11 mouse cellular contexts compared by ENCODE assay signal in genomic region chr11:43914552-43915447, GRCm38 (mm10). TPM values are rescaled to one million over a fixed set of nuclear protein-coding genes. Genes with fewer than 3 reads are reported as not detected.
DNase-seq lines count a peak whose midpoint lies in the region; ATAC-seq and TF ChIP-seq lines count a peak whose summit lies in the region.
"Had no signal": no experiment of that assay in that cellular context is flagged by ENCODE, and none has a peak within 500 bp of the region (broad histone marks: within the 10 kb centered on the region; RNA-seq: fewer than 3 reads in every experiment).

No protein-coding gene starts in this region.

- H3K27me3 ChIP-seq in liver, embryonic 11.5 days (replicated peaks; ENCODE audit: control insufficient read depth, insufficient read depth, low read length): no peaks in the 10 kb centered on the region
- H3K27me3 ChIP-seq in heart, postnatal 0 days (ENCODE audit: control insufficient read depth, insufficient read depth, low read length): no peaks in the 10 kb centered on the region
- H3K27me3 ChIP-seq in stomach, embryonic 15.5 days (replicated peaks): no peaks in the 10 kb centered on the region

- WGBS in liver, embryonic 11.5 days: 56% methylated on average over 12 of the region's 12 CpGs
- WGBS in heart, postnatal 0 days: 33% methylated on average over 12 of the region's 12 CpGs
- 35% methylated on average over 12 of the region's 12 CpGs for WGBS in stomach, embryonic 15.5 days

- ATAC-seq in liver, embryonic 11.5 days (replicated peaks; ENCODE audit: low FRiP score): peak; percentile 36; the same call in 1 of the 2 replicates
- peak; percentile 49 for ATAC-seq in heart, postnatal 0 days (ENCODE audit: insufficient read depth, low read depth)
- peak; percentile 85 for ATAC-seq in stomach, embryonic 15.5 days (ENCODE audit: insufficient read depth, low FRiP score, low read depth)

- TF ChIP-seq EP300 in heart, postnatal 0 days (IDR thresholded peaks at IDR 0.05; ENCODE audit: low read depth): no peak

- H3K36me3 ChIP-seq in liver, embryonic 11.5 days (ENCODE audit: control insufficient read depth, insufficient read depth, low read length): no peaks in the 10 kb centered on the region
- no peaks in the 10 kb centered on the region for H3K36me3 ChIP-seq in heart, postnatal 0 days (replicated peaks; ENCODE audit: control insufficient read depth, insufficient read depth, low read length)
- H3K36me3 ChIP-seq in stomach, embryonic 15.5 days: no peaks in the 10 kb centered on the region

- H3K27ac ChIP-seq in liver, embryonic 11.5 days (ENCODE audit: low read depth, low read length): no peak overlapping the region
- H3K27ac ChIP-seq in heart, postnatal 0 days (ENCODE audit: low read depth): no peak overlapping the region
- H3K27ac ChIP-seq in stomach, embryonic 15.5 days: peak overlapping the region; percentile 46

- H3K9ac ChIP-seq in liver, embryonic 11.5 days (ENCODE audit: low read depth, low read length): no peak overlapping the region
- H3K9ac ChIP-seq in heart, postnatal 0 days (replicated peaks; ENCODE audit: low read depth, low read length): no peak overlapping the region
- H3K9ac ChIP-seq in stomach, embryonic 15.5 days: no peak overlapping the region

- DNase-seq in liver, embryonic 11.5 days (ENCODE audit: low spot score): no peak
- DNase-seq in liver: no peak
- peak; percentile 34 for DNase-seq in heart, postnatal 0 days (ENCODE audit: low spot score)
- peak; percentile 42 to 56 for DNase-seq in kidney, postnatal 36 days
- DNase-seq in thymus, postnatal 25 days: no peak
- no peak for DNase-seq in right cerebral cortex, adult 2 months (ENCODE audit: low spot score in 2 of 2)
- no peak for DNase-seq in cerebellum, adult 9-10 months
- DNase-seq: right cerebral cortex, adult 18-20 months had no signal

- no peak overlapping the region for H3K4me3 ChIP-seq in liver, embryonic 11.5 days (ENCODE audit: low read depth, low read length)
- H3K4me3 ChIP-seq in heart, postnatal 0 days (ENCODE audit: low read depth, low read length): no peak overlapping the region
- no peak overlapping the region for H3K4me3 ChIP-seq in stomach, embryonic 15.5 days (replicated peaks)
- H3K4me3 ChIP-seq: myocyte had no signal

- no peaks in the 10 kb centered on the region for H3K4me1 ChIP-seq in liver, embryonic 11.5 days (replicated peaks; ENCODE audit: control insufficient read depth, insufficient read depth, low read length)
- H3K4me1 ChIP-seq in heart, postnatal 0 days (ENCODE audit: control insufficient read depth, insufficient read depth): peaks cover 12% of the 10 kb centered on the region
- no peaks in the 10 kb centered on the region for H3K4me1 ChIP-seq in stomach, embryonic 15.5 days

- H3K4me2 ChIP-seq in liver, embryonic 11.5 days: no peak overlapping the region
- H3K4me2 ChIP-seq in heart, postnatal 0 days (ENCODE audit: low read depth, low read length): 0 out of 2 replicates have a peak overlapping the region, but pooled peaks have one; percentile 0
- H3K4me2 ChIP-seq in stomach, embryonic 15.5 days: peak overlapping the region; percentile 29; the same call in 1 of the 2 replicates

- TF ChIP-seq CTCF in heart, postnatal 0 days (IDR thresholded peaks at IDR 0.05; ENCODE audit: low read depth): 0 out of 2 replicates have a peak, but pooled peaks have one; percentile 13

- H3K9me3 ChIP-seq in liver, embryonic 11.5 days (ENCODE audit: control insufficient read depth, low read length): no peaks in the 10 kb centered on the region
- H3K9me3 ChIP-seq in heart, postnatal 0 days (replicated peaks; ENCODE audit: control insufficient read depth, low read length): no peaks in the 10 kb centered on the region
- H3K9me3 ChIP-seq in stomach, embryonic 15.5 days: no peaks in the 10 kb centered on the region

RNA-seq across cellular contexts. Expression of gene Adra1b, which starts 13.8 kb away (rescaled TPM):
- polyA plus RNA-seq in liver, embryonic 11.5 days (2014; fragmentation: Nextera tagmentation; extraction: Ambion mirVana): 0.55 and 1.0 TPM in 2 replicates
- total RNA-seq in heart, postnatal 0 days (2014; rRNA removed; ENCODE audit: low replicate concordance): 36.4 and 56.4 TPM in 2 replicates
- polyA plus RNA-seq in heart, postnatal 0 days (2015; fragmentation: Nextera tagmentation; extraction: Ambion mirVana): 24.5 and 25.1 TPM in 2 replicates
- 0.54 and 0.59 TPM in 2 replicates for polyA plus RNA-seq in stomach, embryonic 15.5 days (2015; fragmentation: Nextera tagmentation; extraction: Ambion mirVana)
- total RNA-seq: hematopoietic stem cell, adult 5-6 weeks had no signal

Comparison
In these comparisons a context has a peak if more than half of its experiments do, and no peak if none do; other contexts are left out.
1. DNase-seq: peak in heart, postnatal 0 days (single experiment) and kidney, postnatal 36 days (2 of 2); none in liver, embryonic 11.5 days (single experiment), liver (single experiment), thymus, postnatal 25 days (single experiment), right cerebral cortex, adult 2 months (0 of 2) and cerebellum, adult 9-10 months (single experiment).
2. RNA of gene Adra1b, which starts 13.8 kb away (polyA plus RNA-seq): 24.5 to 25.1 TPM in heart, postnatal 0 days; 0.55 to 1.0 TPM in liver, embryonic 11.5 days and 0.54 to 0.59 TPM in stomach, embryonic 15.5 days; every median in the first group is over 10 times any median in the second.
3. Peak in every context shown above with its lines, with median percentiles within 50 percentile points of each other: ATAC-seq.